Mouse (Mus musculus) heart, embryonic 11.5 days (tissue): Measurements from ENCODE around the gene Miox. TPM values are rescaled to one million over a fixed set of nuclear protein-coding genes. Genes with fewer than 3 reads are reported as not detected.

Experiments used
- ATAC-seq: fragments of 200-750 bp; cut with Nextera tagmentation; replicated peaks from 2 replicates; pipeline ENCODE4 v1.8.0; 2017; ENCODE audit warnings: moderate library complexity; ENCODE audit not compliant: insufficient number of reproducible peaks, low FRiP score, low TSS enrichment
- H3K27ac ChIP-seq: fragments of 300-500 bp; sonication (generic); 2 replicates; pipeline ENCODE4 v1.5.1; 2014; ENCODE audit warnings: mild to moderate bottlenecking, low read depth, low read length
- H3K27me3 ChIP-seq: fragments of 300-500 bp; sonication (generic); 2 replicates; pipeline ENCODE4 v1.6.1; 2014; ENCODE audit warnings: mild to moderate bottlenecking, low read length, mixed read lengths; ENCODE audit not compliant: control insufficient read depth, insufficient read depth
- H3K36me3 ChIP-seq: fragments of 300-500 bp; sonication (generic); 2 replicates; pipeline ENCODE4 v1.6.1; 2014; ENCODE audit warnings: mild to moderate bottlenecking, low read length, moderate library complexity, mixed read lengths; ENCODE audit not compliant: control insufficient read depth, insufficient read depth
- H3K4me1 ChIP-seq: fragments of 300-500 bp; sonication (generic); 2 replicates; pipeline ENCODE4 v1.6.1; 2014; ENCODE audit warnings: low read length; ENCODE audit not compliant: control insufficient read depth, insufficient read depth
- H3K4me2 ChIP-seq: fragments of 300-500 bp; sonication (generic); 2 replicates; pipeline ENCODE4 v1.6.1; 2014; ENCODE audit warnings: mild to moderate bottlenecking, moderate library complexity
- H3K4me3 ChIP-seq: fragments of 300-500 bp; sonication (generic); 2 replicates; pipeline ENCODE4 v1.5.1; 2014; ENCODE audit warnings: low read depth, low read length
- H3K9ac ChIP-seq: fragments of 300-500 bp; sonication (generic); 2 replicates; pipeline ENCODE4 v1.6.1; 2014; ENCODE audit warnings: mild to moderate bottlenecking, low read depth, low read length, moderate library complexity
- H3K9me3 ChIP-seq: fragments of 300-500 bp; sonication (generic); replicated peaks from 2 replicates; pipeline ENCODE4 v1.6.1; 2016; ENCODE audit warnings: low read length; ENCODE audit not compliant: control insufficient read depth
- WGBS: fragments of 180-500 bp; shearing (Covaris S2); extraction: QIAGEN DNeasy Blood & Tissue Kit; methylation state at CpG from one replicate; pipeline ENCODE4 v1.1.7; 2014; ENCODE audit not compliant: insufficient replicate concordance; 5-methylcytosine and 5-hydroxymethylcytosine counted together
- polyA plus RNA-seq: library from polyadenylated mRNA; unstranded; fragments of >200 nt; fragmentation: Nextera tagmentation; extraction: Ambion mirVana; gene quantifications from 2 replicates; pipeline ENCODE4 v1.2.1, GENCODE M21; 2014

Miox gene
- not detected in 2 replicates for polyA plus RNA-seq

GRCm38 (mm10) chr15:89334271-89334670 lies at the start of gene Miox:
TSS of gene Miox (plus strand) at chr15:89334398.
- Histone ChIP-seq H3K9me3 (no peaks in the 10 kb centered on the region), H3K4me3 (no peak within 1 kb of the TSS), H3K36me3 (no peaks in the 10 kb centered on the region), H3K27me3 (no peaks in the 10 kb centered on the region), H3K4me2 (no peak within 1 kb of the TSS), H3K27ac (no peak within 1 kb of the TSS), H3K9ac (no peak within 1 kb of the TSS), H3K4me1 (no peaks in the 10 kb centered on the region)
- WGBS = 86% methylated on average over 7 of the region's 7 CpGs
- no peak for ATAC-seq

- H3K36me3 ChIP-seq = peaks cover 29% of the 10 kb centered on the region
- no peak overlapping the region for H3K9ac ChIP-seq
- no peaks in the 10 kb centered on the region for H3K9me3 ChIP-seq
- ATAC-seq = no peak
- no peak overlapping the region for H3K27ac ChIP-seq
- H3K4me1 ChIP-seq = no peaks in the 10 kb centered on the region
- H3K27me3 ChIP-seq = no peaks in the 10 kb centered on the region
- no peak overlapping the region for H3K4me3 ChIP-seq
- H3K4me2 ChIP-seq = no peak overlapping the region
Observed at GRCm38 (mm10) chr15:89285004-89285403, 49.2 kb upstream of the Miox start.

- H3K4me1 ChIP-seq = no peaks in the 10 kb centered on the region
- ATAC-seq = no peak
- peaks cover 29% of the 10 kb centered on the region for H3K36me3 ChIP-seq
- H3K9ac ChIP-seq = no peak overlapping the region
- H3K27me3 ChIP-seq = no peaks in the 10 kb centered on the region
- no peak overlapping the region for H3K27ac ChIP-seq
- no peak overlapping the region for H3K4me3 ChIP-seq
- WGBS = 82% methylated on average over 5 of the region's 5 CpGs
- H3K9me3 ChIP-seq = no peaks in the 10 kb centered on the region
- no peak overlapping the region for H3K4me2 ChIP-seq
Observed at GRCm38 (mm10) chr15:89285478-89285877, 48.7 kb upstream of the Miox start.

- H3K4me1 ChIP-seq = no peaks in the 10 kb centered on the region
- WGBS = 94% methylated on average over 7 of the region's 7 CpGs
- no peak overlapping the region for H3K27ac ChIP-seq
- ATAC-seq = no peak
- H3K4me3 ChIP-seq = no peak overlapping the region
- no peaks in the 10 kb centered on the region for H3K9me3 ChIP-seq
- H3K36me3 ChIP-seq = peaks cover 29% of the 10 kb centered on the region
- H3K27me3 ChIP-seq = no peaks in the 10 kb centered on the region
- no peak overlapping the region for H3K9ac ChIP-seq
- H3K4me2 ChIP-seq = no peak overlapping the region
Observed at GRCm38 (mm10) chr15:89286114-89286513, 48.1 kb upstream of the Miox start.

- Histone ChIP-seq H3K27me3 (no peaks in the 10 kb centered on the region), H3K4me2 (no peak overlapping the region), H3K9ac (no peak overlapping the region), H3K36me3 (peaks cover 29% of the 10 kb centered on the region), H3K4me1 (no peaks in the 10 kb centered on the region), H3K9me3 (no peaks in the 10 kb centered on the region), H3K4me3 (no peak overlapping the region), H3K27ac (no peak overlapping the region)
- WGBS = 95% methylated on average over 5 of the region's 5 CpGs
- ATAC-seq = no peak
Observed at GRCm38 (mm10) chr15:89286582-89286981, 47.6 kb upstream of the Miox start.

- 89% methylated on average over 23 of the region's 23 CpGs for WGBS
- ATAC-seq = no peak
- no peaks in the 10 kb centered on the region for H3K9me3 ChIP-seq
- H3K4me1 ChIP-seq = no peaks in the 10 kb centered on the region
- no peak overlapping the region for H3K4me2 ChIP-seq
- no peak overlapping the region for H3K4me3 ChIP-seq
- H3K27me3 ChIP-seq = no peaks in the 10 kb centered on the region
- no peak overlapping the region for H3K9ac ChIP-seq
- H3K36me3 ChIP-seq = peaks cover 30% of the 10 kb centered on the region
- no peak overlapping the region for H3K27ac ChIP-seq
Observed at GRCm38 (mm10) chr15:89288227-89288767, 45.9 kb upstream of the Miox start.

GRCm38 (mm10) chr15:89289455-89289854 lies 44.7 kb upstream of the Miox start:
- Histone ChIP-seq H3K4me2 (no peak overlapping the region), H3K9me3 (no peaks in the 10 kb centered on the region), H3K4me1 (no peaks in the 10 kb centered on the region), H3K9ac (no peak overlapping the region), H3K4me3 (no peak overlapping the region), H3K27me3 (no peaks in the 10 kb centered on the region), H3K27ac (no peak overlapping the region), H3K36me3 (peaks cover 41% of the 10 kb centered on the region)
- WGBS = 88% methylated on average over 11 of the region's 11 CpGs
- no peak for ATAC-seq

- Histone ChIP-seq H3K9me3 (no peaks in the 10 kb centered on the region), H3K9ac (no peak overlapping the region), H3K4me2 (no peak overlapping the region), H3K4me3 (no peak overlapping the region), H3K4me1 (no peaks in the 10 kb centered on the region), H3K27ac (no peak overlapping the region), H3K36me3 (peaks cover 50% of the 10 kb centered on the region), H3K27me3 (no peaks in the 10 kb centered on the region)
- no peak for ATAC-seq
- WGBS = 75% methylated on average over 3 of the region's 3 CpGs
Observed at GRCm38 (mm10) chr15:89291521-89291920, 42.7 kb upstream of the Miox start.

GRCm38 (mm10) chr15:89292795-89293194 lies 41.4 kb upstream of the Miox start:
- Histone ChIP-seq H3K27ac (no peak overlapping the region), H3K36me3 (peaks cover 47% of the 10 kb centered on the region), H3K4me1 (no peaks in the 10 kb centered on the region), H3K9me3 (no peaks in the 10 kb centered on the region), H3K27me3 (no peaks in the 10 kb centered on the region), H3K4me2 (no peak overlapping the region), H3K4me3 (no peak overlapping the region), H3K9ac (no peak overlapping the region)
- no peak for ATAC-seq
- WGBS = 69% methylated on average over 2 of the region's 2 CpGs
